Mouse (Mus musculus) heart, postnatal 14 days (tissue): ENCODE results near the gene Ms4a4c. TPM values are rescaled to one million over a fixed set of nuclear protein-coding genes. Genes with fewer than 3 reads are reported as not detected.
"Not testable (repeated sequence)": the region's sequence is repeated elsewhere in the genome, so short reads cannot be mapped to it uniquely, and the experiment has no call there.

ENCODE experiments used
- DNase-seq, 2 experiments: peaks; one replicate each; pipeline ENCODE4 v3.0.0; 2021 to 2022
- intact Hi-C: fragments of 180-260 bp; cut with DNase I; formaldehyde crosslinking; loops from one replicate; pipeline ENCODE4 v1.15.1; 2025
- total RNA-seq, 2 experiments: library from RNA; stranded (reverse); gene quantifications; 2 replicates each; pipeline ENCODE4 v1.2.3; 2021

The Ms4a4c gene
- total RNA-seq, 2 experiments from 2014 or later = 0.37 TPM; not detected in 1

DNA sequence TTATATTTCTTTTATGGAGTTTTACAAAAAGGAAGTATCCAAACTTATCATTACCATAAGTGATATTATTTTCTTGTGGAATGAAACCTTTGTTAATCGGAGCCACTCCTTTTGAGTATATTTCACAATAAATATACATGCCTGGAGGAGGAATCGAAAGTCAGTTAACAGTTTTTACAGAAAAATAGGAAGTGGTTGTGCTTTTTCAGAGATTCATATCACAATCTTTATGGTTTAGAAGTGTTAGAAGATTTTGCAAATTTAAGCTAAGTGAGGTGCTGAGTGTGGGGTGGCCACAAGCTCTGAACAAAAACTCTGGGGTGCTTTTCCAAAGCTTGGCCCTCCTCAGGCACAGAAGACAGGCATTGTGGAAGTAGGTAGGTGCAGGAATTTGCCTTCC lies 42.7 kb downstream of the Ms4a4c start:
- DNase-seq = no peak
- intact Hi-C loops = no loop called here

DNA sequence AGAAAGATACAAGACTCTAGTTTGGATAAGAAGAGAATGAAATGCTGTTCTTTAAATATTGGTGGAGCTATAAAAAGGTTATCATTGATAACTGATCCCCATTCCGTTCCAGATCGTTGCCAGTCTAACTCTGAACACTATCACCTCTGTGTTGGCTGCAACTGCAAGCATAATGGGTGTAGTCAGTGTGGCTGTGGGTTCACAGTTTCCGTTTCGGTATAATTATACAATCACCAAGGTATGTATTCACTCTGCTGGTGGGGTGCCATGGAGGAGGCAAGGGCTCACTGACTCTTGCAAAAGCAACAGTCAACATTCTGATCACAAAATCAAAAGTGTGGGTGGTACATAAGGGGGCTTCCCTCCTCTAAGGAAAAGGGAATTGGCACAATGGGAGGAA lies 54.5 kb downstream of the Ms4a4c start:
- intact Hi-C loops, DNase-seq: not testable (repeated sequence)

DNA sequence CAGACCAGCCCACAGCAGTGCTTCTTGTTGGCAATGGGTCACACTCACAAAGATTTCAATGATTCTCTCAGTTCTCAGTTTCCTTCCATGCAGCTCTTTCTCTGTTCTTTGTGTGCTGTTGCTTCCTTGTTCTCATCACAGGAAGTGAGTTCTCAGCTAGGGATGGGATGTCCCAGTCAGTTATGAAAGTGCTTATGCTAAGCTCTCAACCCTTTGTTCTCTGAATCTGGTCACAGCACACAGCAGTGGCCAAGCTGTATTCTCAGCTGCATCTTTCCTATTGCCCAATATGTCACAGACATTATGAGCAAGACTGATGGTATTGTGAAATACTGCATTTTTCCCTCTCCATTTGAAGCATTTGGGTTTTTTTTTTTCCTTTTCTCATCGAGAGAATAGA lies 60.2 kb downstream of the Ms4a4c start:
- intact Hi-C loops, DNase-seq: not testable (repeated sequence)

DNA sequence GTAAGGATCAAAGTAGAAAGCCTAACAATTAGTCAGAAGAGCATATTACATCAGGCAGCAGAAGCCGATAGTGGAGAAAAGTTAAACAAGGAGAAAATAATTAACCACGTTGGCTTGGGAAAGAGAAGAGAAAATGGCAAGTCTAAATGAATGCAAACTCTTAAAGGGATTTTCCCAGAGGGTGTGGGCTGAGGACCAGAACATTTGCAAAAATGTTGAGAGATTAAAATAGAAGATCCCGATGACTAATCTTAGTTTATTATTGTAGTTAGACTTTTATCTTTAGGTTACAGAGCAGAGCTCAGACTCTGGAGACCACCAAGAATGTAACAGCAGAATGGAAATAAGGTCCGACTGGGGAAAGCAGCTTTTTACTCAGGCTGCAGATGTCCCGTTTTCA lies 61.9 kb downstream of the Ms4a4c start:
- intact Hi-C loops = no loop called here
- no peak for DNase-seq

DNA sequence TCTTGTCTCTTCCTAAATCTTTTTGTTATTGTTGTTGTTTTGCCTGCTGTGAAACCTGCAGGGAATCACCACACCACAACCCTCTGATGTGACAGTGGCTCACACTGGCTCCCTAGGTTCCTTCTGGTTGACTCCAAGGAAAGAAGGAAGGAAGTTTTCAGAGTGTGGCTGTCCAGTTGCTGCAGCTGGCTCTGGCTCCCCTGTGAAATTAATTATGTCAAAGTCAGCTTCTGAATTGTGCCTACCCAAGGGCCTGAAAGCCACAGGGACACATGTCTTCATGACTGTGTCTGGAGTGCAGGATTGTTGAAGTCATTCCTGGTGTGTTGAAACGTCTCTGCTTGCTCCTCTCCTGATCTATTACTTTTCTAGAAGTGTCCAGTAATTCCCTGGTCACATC lies 63.8 kb downstream of the Ms4a4c start:
- DNase-seq, intact Hi-C loops: not testable (repeated sequence)

DNA sequence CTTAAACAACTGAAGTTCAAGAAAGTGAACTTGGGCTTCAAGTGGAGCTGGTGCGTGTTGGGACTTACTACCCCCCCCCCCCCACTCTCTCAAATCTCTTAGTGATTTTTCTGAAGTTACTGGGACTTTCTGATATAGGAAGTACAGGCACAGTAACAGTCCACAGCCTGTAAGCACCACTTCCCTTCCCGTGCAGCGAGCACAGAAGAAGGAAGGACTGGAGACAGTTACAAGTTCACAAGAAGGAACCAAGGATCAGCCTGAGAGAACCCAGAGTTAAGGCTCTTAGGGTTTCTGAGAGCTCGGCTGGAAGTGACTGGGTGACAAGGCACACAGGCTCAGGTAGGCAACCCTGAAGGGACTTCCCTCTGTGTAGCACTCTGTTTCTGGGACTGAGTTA lies 64.6 kb downstream of the Ms4a4c start, which contains the start of gene Ms4a6c:
TSS of gene Ms4a6c (plus strand) at position 152 of the 400 bp plus-strand sequence.
- intact Hi-C loops, DNase-seq: not testable (repeated sequence)

Other genes with a start within 250 kb of the Ms4a4c start
- not detected for gene 1700025F22Rik, start 239.4 kb upstream of the Ms4a4c start, total RNA-seq
- not detected for gene Ms4a13, start 208.0 kb upstream of the Ms4a4c start, total RNA-seq
- not detected for gene Ms4a12, start 172.3 kb upstream of the Ms4a4c start, total RNA-seq
- under 1 TPM; 0.59 to 0.74 TPM for gene Ms4a1, start 138.5 kb upstream of the Ms4a4c start, total RNA-seq
- not detected for gene Ms4a5, start 120.9 kb upstream of the Ms4a4c start, total RNA-seq
- under 1 TPM in 1 of 2 experiments, not detected in 1; 0.10 TPM for gene Ms4a14, start 90.3 kb upstream of the Ms4a4c start, total RNA-seq
- 1 to 10 TPM; 1.1 to 1.3 TPM for gene Ms4a7, start 68.6 kb upstream of the Ms4a4c start, total RNA-seq
- 10 to 100 TPM in 1 of 2 experiments, 1 to 10 TPM in 1; 7.6 to 10.7 TPM for gene Ms4a4a, start 29.2 kb upstream of the Ms4a4c start, total RNA-seq
- 1 to 10 TPM in 1 of 2 experiments, under 1 TPM in 1; 0.41 to 1.2 TPM for gene Ms4a4b, start 38.8 kb downstream of the Ms4a4c start, total RNA-seq
- gene Ms4a6c, start 64.6 kb downstream of the Ms4a4c start, total RNA-seq = 10 to 100 TPM in 1 of 2 experiments, 1 to 10 TPM in 1; 8.3 to 11.2 TPM
- under 1 TPM in 1 of 2 experiments, not detected in 1; 0.22 TPM for gene Gm8369, start 81.2 kb downstream of the Ms4a4c start, total RNA-seq
- 1 to 10 TPM; 5.9 to 7.1 TPM for gene Ms4a6b, start 111.7 kb downstream of the Ms4a4c start, total RNA-seq
- 1 to 10 TPM; 4.0 to 6.4 TPM for gene Ms4a4d, start 132.0 kb downstream of the Ms4a4c start, total RNA-seq
- 1 to 10 TPM; 3.6 to 5.0 TPM for gene Ms4a6d, start 200.1 kb downstream of the Ms4a4c start, total RNA-seq
- not detected for gene Ms4a2, start 218.9 kb downstream of the Ms4a4c start, total RNA-seq
- gene Ms4a3, start 236.1 kb downstream of the Ms4a4c start, total RNA-seq = not detected